Mouse (Mus musculus): Measurements from ENCODE around the gene Ppip5k1.
A peak's percentile ranks its signal among the peaks of the same experiment; 100 is the strongest.
"Not testable (repeated sequence)": the region's sequence is repeated elsewhere in the genome, so short reads cannot be mapped to it uniquely, and the experiment has no call there.

Gene Ppip5k1

GRCm38 (mm10) chr2:121354820-121355592, at the start of gene Ppip5k1:
Gene Ppip5k1 (minus strand): TSS chr2:121355396.
- DNase-seq (ENCODE audit: low read depth in 1 of 2, low spot score in 2 of 2): peak; percentile 80 to 92

GRCm38 (mm10) chr2:121403296-121403695, 48.1 kb upstream of the Ppip5k1 start:
- no peak for DNase-seq (ENCODE audit: low read depth in 1 of 2, low spot score in 2 of 2)

- DNase-seq (ENCODE audit: low read depth in 1 of 2, low spot score in 2 of 2): peak in 1 of 2 experiments; percentile 32
These were observed 41.4 kb upstream of the Ppip5k1 start for GRCm38 (mm10) chr2:121396624-121397023.

GRCm38 (mm10) chr2:121386961-121387575, 31.9 kb upstream of the Ppip5k1 start, which contains the start of gene Strc:
Gene Strc (minus strand): TSS chr2:121387168.
- DNase-seq (ENCODE audit: low read depth in 1 of 2, low spot score in 2 of 2): not testable (repeated sequence)

- DNase-seq (ENCODE audit: low read depth in 1 of 2, low spot score in 2 of 2): no peak
These were observed 19.6 kb upstream of the Ppip5k1 start for GRCm38 (mm10) chr2:121374766-121375165.

GRCm38 (mm10) chr2:121372266-121372665, 17.1 kb upstream of the Ppip5k1 start:
- no peak for DNase-seq (ENCODE audit: low read depth in 1 of 2, low spot score in 2 of 2)

GRCm38 (mm10) chr2:121370921-121371320, 15.7 kb upstream of the Ppip5k1 start:
- no peak for DNase-seq (ENCODE audit: low read depth in 1 of 2, low spot score in 2 of 2)

- no peak for DNase-seq (ENCODE audit: low read depth in 1 of 2, low spot score in 2 of 2)
These were observed 13.6 kb upstream of the Ppip5k1 start for GRCm38 (mm10) chr2:121368831-121369230.

- no peak for DNase-seq (ENCODE audit: low read depth in 1 of 2, low spot score in 2 of 2)
These were observed 8.5 kb upstream of the Ppip5k1 start for GRCm38 (mm10) chr2:121363656-121364055.

GRCm38 (mm10) chr2:121359461-121359860, 4.3 kb upstream of the Ppip5k1 start:
- DNase-seq (ENCODE audit: low read depth in 1 of 2, low spot score in 2 of 2): no peak

- no peak for DNase-seq (ENCODE audit: low read depth in 1 of 2, low spot score in 2 of 2)
These were observed 3.2 kb upstream of the Ppip5k1 start for GRCm38 (mm10) chr2:121358381-121358780.

GRCm38 (mm10) chr2:121357961-121358360, 2.8 kb upstream of the Ppip5k1 start:
- no peak for DNase-seq (ENCODE audit: low read depth in 1 of 2, low spot score in 2 of 2)

GRCm38 (mm10) chr2:121357494-121357893, 2.3 kb upstream of the Ppip5k1 start, which contains the start of gene Ckmt1:
Gene Ckmt1 (plus strand): TSS chr2:121357714.
- DNase-seq (ENCODE audit: low read depth in 1 of 2, low spot score in 2 of 2): no peak

GRCm38 (mm10) chr2:121354378-121354777, 818 bp downstream of the Ppip5k1 start:
- DNase-seq (ENCODE audit: low read depth in 1 of 2, low spot score in 2 of 2): no peak

GRCm38 (mm10) chr2:121353156-121353555, 2.0 kb downstream of the Ppip5k1 start:
- DNase-seq (ENCODE audit: low read depth in 1 of 2, low spot score in 2 of 2): no peak

GRCm38 (mm10) chr2:121339057-121339456, 16.1 kb downstream of the Ppip5k1 start:
- no peak for DNase-seq (ENCODE audit: low read depth in 1 of 2, low spot score in 2 of 2)

GRCm38 (mm10) chr2:121329492-121329891, 25.7 kb downstream of the Ppip5k1 start:
- no peak for DNase-seq (ENCODE audit: low read depth in 1 of 2, low spot score in 2 of 2)

- no peak for DNase-seq (ENCODE audit: low read depth in 1 of 2, low spot score in 2 of 2)
These were observed 31.3 kb downstream of the Ppip5k1 start for GRCm38 (mm10) chr2:121323693-121324470.

GRCm38 (mm10) chr2:121323041-121323440, 32.2 kb downstream of the Ppip5k1 start:
- DNase-seq (ENCODE audit: low read depth in 1 of 2, low spot score in 2 of 2): no peak

GRCm38 (mm10) chr2:121316278-121316677, 38.9 kb downstream of the Ppip5k1 start:
- no peak for DNase-seq (ENCODE audit: low read depth in 1 of 2, low spot score in 2 of 2)

- DNase-seq (ENCODE audit: low read depth in 1 of 2, low spot score in 2 of 2): no peak
These were observed 46.2 kb downstream of the Ppip5k1 start for GRCm38 (mm10) chr2:121308997-121309416.

- no peak for DNase-seq (ENCODE audit: low read depth in 1 of 2, low spot score in 2 of 2)
These were observed 55.2 kb downstream of the Ppip5k1 start for GRCm38 (mm10) chr2:121300036-121300435.
